Mouse (Mus musculus) neutrophil, adult 5-6 weeks (primary cell): ENCODE measurements around the gene Depdc5. TPM values are rescaled to one million over a fixed set of nuclear protein-coding genes. Genes with fewer than 3 reads are reported as not detected.
A peak's percentile ranks its signal among the peaks of the same experiment; 100 is the strongest.
"Not testable (repeated sequence)": the region's sequence is repeated elsewhere in the genome, so short reads cannot be mapped to it uniquely, and the experiment has no call there.

Experiments used
- ATAC-seq: fragments of 151-379, 151-347 bp; 2 replicates; pipeline ENCODE4 v1.8.0; 2017; ENCODE audit warnings: mild to moderate bottlenecking, moderate TSS enrichment; ENCODE audit not compliant: insufficient number of reproducible peaks, poor library complexity, low FRiP score, severe bottlenecking; ENCODE audit errors: extremely low read depth
- total RNA-seq: library from RNA; stranded (forward); fragments of 200-1000 nt; gene quantifications from 2 replicates; pipeline ENCODE4 v1.2.3, GENCODE M21; 2017

Gene Depdc5
- total RNA-seq, 1 experiment from 2014 or later: 58.4 TPM

GRCm38 (mm10) chr5:33015579-33015978 lies 152.1 kb downstream of the Depdc5 start:
- no peak for ATAC-seq

- no peak for ATAC-seq
These were observed 154.7 kb downstream of the Depdc5 start for GRCm38 (mm10) chr5:33018189-33018560.

- peak; percentile 87 for ATAC-seq
These were observed 155.3 kb downstream of the Depdc5 start, which contains the start of gene Ywhah for GRCm38 (mm10) chr5:33018561-33019425. Ywhah (plus strand) TSS chr5:33018816.

GRCm38 (mm10) chr5:33019426-33019821 lies 155.9 kb downstream of the Depdc5 start:
- no peak for ATAC-seq

- peak; percentile 27; the same call in 1 of the 2 replicates for ATAC-seq
These were observed 158.1 kb downstream of the Depdc5 start for GRCm38 (mm10) chr5:33021622-33022021.

- no peak for ATAC-seq
These were observed 159.8 kb downstream of the Depdc5 start for GRCm38 (mm10) chr5:33023337-33023736.

- no peak for ATAC-seq
These were observed 161.0 kb downstream of the Depdc5 start for GRCm38 (mm10) chr5:33024474-33024873.

GRCm38 (mm10) chr5:33028656-33029055 lies 165.2 kb downstream of the Depdc5 start:
- ATAC-seq: no peak

GRCm38 (mm10) chr5:33030425-33031175 lies 167.1 kb downstream of the Depdc5 start:
- ATAC-seq: no peak

- ATAC-seq: no peak
These were observed 168.7 kb downstream of the Depdc5 start for GRCm38 (mm10) chr5:33032036-33032773.

GRCm38 (mm10) chr5:33033121-33033520 lies 169.6 kb downstream of the Depdc5 start:
- peak; percentile 83 for ATAC-seq

GRCm38 (mm10) chr5:33033633-33034032 lies 170.1 kb downstream of the Depdc5 start:
- ATAC-seq: not testable (repeated sequence)

- ATAC-seq: no peak
These were observed 170.6 kb downstream of the Depdc5 start for GRCm38 (mm10) chr5:33034100-33034499.

GRCm38 (mm10) chr5:33034916-33035315 lies 171.4 kb downstream of the Depdc5 start:
- no peak for ATAC-seq

GRCm38 (mm10) chr5:33038656-33039509 lies 175.4 kb downstream of the Depdc5 start:
- no peak for ATAC-seq

- peak; percentile 65 for ATAC-seq
These were observed 176.0 kb downstream of the Depdc5 start for GRCm38 (mm10) chr5:33039510-33039911.

GRCm38 (mm10) chr5:33040735-33041134 lies 177.2 kb downstream of the Depdc5 start:
- ATAC-seq: not testable (repeated sequence)

GRCm38 (mm10) chr5:33043397-33043796 lies 179.9 kb downstream of the Depdc5 start:
- no peak for ATAC-seq
